Mouse (Mus musculus) lung, embryonic 16.5 days (tissue): Measurements from ENCODE around the gene Cracr2b. TPM values are rescaled to one million over a fixed set of nuclear protein-coding genes. Genes with fewer than 3 reads are reported as not detected.

Experiments
- ATAC-seq: fragments of 200-750 bp; cut with Nextera tagmentation; 2 replicates; pipeline ENCODE4 v1.8.0; 2017; ENCODE audit warnings: low read depth, mild to moderate bottlenecking, moderate library complexity
- H3K27ac ChIP-seq: fragments of 300-500 bp; sonication (generic); 2 replicates; pipeline ENCODE4 v1.5.1; 2014; ENCODE audit warnings: mild to moderate bottlenecking, control low read depth, low read length
- H3K27me3 ChIP-seq: fragments of 300-500 bp; sonication (generic); 2 replicates; pipeline ENCODE4 v1.6.1; 2014; ENCODE audit warnings: low read depth, low read length, mixed read lengths; ENCODE audit not compliant: control insufficient read depth, insufficient read depth
- H3K36me3 ChIP-seq: fragments of 300-500 bp; sonication (generic); 2 replicates; pipeline ENCODE4 v1.6.1; 2014; ENCODE audit warnings: low read length; ENCODE audit not compliant: control insufficient read depth, insufficient read depth
- H3K4me1 ChIP-seq: fragments of 300-500 bp; sonication (generic); replicated peaks from 2 replicates; pipeline ENCODE4 v1.6.1; 2014; ENCODE audit warnings: low read length, mixed read lengths; ENCODE audit not compliant: control insufficient read depth, insufficient read depth
- H3K4me2 ChIP-seq: fragments of 300-500 bp; sonication (generic); 2 replicates; pipeline ENCODE4 v1.6.1; 2014; ENCODE audit warnings: low read depth, low read length, control low read depth
- H3K4me3 ChIP-seq: fragments of 300-500 bp; sonication (generic); 2 replicates; pipeline ENCODE4 v1.5.1; 2014; ENCODE audit warnings: mild to moderate bottlenecking, low read length, control low read depth
- H3K9ac ChIP-seq: fragments of 300-500 bp; sonication (generic); 2 replicates; pipeline ENCODE4 v1.6.1; 2014; ENCODE audit warnings: low read length, control low read depth
- H3K9me3 ChIP-seq: fragments of 300-500 bp; sonication (generic); 2 replicates; pipeline ENCODE4 v1.6.1; 2016; ENCODE audit warnings: low read length; ENCODE audit not compliant: control insufficient read depth
- WGBS: fragments of 180-500 bp; shearing (Covaris S2); extraction: QIAGEN DNeasy Blood & Tissue Kit; methylation state at CpG from one replicate; pipeline ENCODE4 v1.1.7; 2014; 5-methylcytosine and 5-hydroxymethylcytosine counted together
- polyA plus RNA-seq: library from polyadenylated mRNA; unstranded; fragments of >200 nt; fragmentation: Nextera tagmentation; extraction: Ambion mirVana; gene quantifications from 2 replicates; pipeline ENCODE4 v1.2.1, GENCODE M21; 2015

The Cracr2b gene
- polyA plus RNA-seq, 1 experiment from 2014 or later, result 39.3 TPM

- Histone ChIP-seq H3K27me3 (peaks cover 33% of the 10 kb centered on the region), H3K9ac (no peak overlapping the region), H3K9me3 (no peaks in the 10 kb centered on the region), H3K4me2 (no peak overlapping the region), H3K4me3 (no peak overlapping the region), H3K27ac (no peak overlapping the region), H3K36me3 (peaks cover 13% of the 10 kb centered on the region), H3K4me1 (peaks cover 60% of the 10 kb centered on the region)
- WGBS, result 64% methylated on average over 7 of the region's 7 CpGs
- no peak for ATAC-seq
Measured at GRCm38 (mm10) chr7:141466045-141466394, 5.1 kb downstream of the Cracr2b start.

- Histone ChIP-seq H3K27me3 (peaks cover 30% of the 10 kb centered on the region), H3K4me3 (peak overlapping the region; percentile 83), H3K9ac (peak overlapping the region; percentile 90), H3K4me2 (peak overlapping the region; percentile 90), H3K36me3 (peaks cover 19% of the 10 kb centered on the region), H3K9me3 (no peaks in the 10 kb centered on the region), H3K27ac (peak overlapping the region; percentile 37; the same call in 1 of the 2 replicates), H3K4me1 (peaks cover 54% of the 10 kb centered on the region)
- ATAC-seq, result no peak
- WGBS, result 57% methylated on average over 10 of the region's 10 CpGs
Measured at GRCm38 (mm10) chr7:141466607-141467148, 5.8 kb downstream of the Cracr2b start.

- Histone ChIP-seq H3K9ac (peak within 1 kb of the TSS; percentile 90), H3K36me3 (peaks cover 24% of the 10 kb centered on the region), H3K4me1 (peaks cover 46% of the 10 kb centered on the region), H3K4me2 (peak within 1 kb of the TSS; percentile 90), H3K27ac (peak within 1 kb of the TSS; percentile 81), H3K4me3 (peak within 1 kb of the TSS; percentile 83), H3K9me3 (no peaks in the 10 kb centered on the region), H3K27me3 (peaks cover 23% of the 10 kb centered on the region)
- ATAC-seq, result peak; percentile 86
- under 1% methylated on average over 52 of the region's 52 CpGs for WGBS
Measured at GRCm38 (mm10) chr7:141467230-141468030, 6.5 kb downstream of the Cracr2b start, which contains the start of gene Cd151. Gene Cd151, plus strand, starts transcription at chr7:141467392.

DNA sequence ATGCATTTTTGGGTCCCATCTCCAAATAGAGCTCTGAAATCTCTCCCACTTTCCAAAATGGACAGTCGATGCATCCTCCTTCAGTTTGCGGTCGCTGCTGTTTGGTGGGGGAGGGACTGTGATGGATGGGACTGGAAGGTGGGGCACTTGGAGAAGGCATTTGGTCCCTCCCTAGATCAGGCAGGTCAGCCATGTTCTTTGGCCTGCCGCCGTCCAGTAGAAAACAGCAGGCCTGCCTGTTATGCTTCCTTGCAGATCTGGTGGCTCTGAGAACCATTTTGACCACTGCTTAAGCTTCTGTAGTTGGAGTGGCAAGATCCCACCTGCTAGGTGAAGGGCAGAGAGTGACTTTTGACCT lies 7.2 kb downstream of the Cracr2b start:
- 9% methylated on average over 5 of the region's 5 CpGs for WGBS
- Histone ChIP-seq H3K36me3 (peaks cover 26% of the 10 kb centered on the region), H3K4me1 (peaks cover 44% of the 10 kb centered on the region), H3K4me2 (peak overlapping the region; percentile 90), H3K27ac (peak overlapping the region; percentile 81), H3K4me3 (peak overlapping the region; percentile 83), H3K9me3 (no peaks in the 10 kb centered on the region), H3K27me3 (peaks cover 21% of the 10 kb centered on the region), H3K9ac (peak overlapping the region; percentile 90)
- ATAC-seq, result peak; percentile 8; the same call in 1 of the 2 replicates

DNA sequence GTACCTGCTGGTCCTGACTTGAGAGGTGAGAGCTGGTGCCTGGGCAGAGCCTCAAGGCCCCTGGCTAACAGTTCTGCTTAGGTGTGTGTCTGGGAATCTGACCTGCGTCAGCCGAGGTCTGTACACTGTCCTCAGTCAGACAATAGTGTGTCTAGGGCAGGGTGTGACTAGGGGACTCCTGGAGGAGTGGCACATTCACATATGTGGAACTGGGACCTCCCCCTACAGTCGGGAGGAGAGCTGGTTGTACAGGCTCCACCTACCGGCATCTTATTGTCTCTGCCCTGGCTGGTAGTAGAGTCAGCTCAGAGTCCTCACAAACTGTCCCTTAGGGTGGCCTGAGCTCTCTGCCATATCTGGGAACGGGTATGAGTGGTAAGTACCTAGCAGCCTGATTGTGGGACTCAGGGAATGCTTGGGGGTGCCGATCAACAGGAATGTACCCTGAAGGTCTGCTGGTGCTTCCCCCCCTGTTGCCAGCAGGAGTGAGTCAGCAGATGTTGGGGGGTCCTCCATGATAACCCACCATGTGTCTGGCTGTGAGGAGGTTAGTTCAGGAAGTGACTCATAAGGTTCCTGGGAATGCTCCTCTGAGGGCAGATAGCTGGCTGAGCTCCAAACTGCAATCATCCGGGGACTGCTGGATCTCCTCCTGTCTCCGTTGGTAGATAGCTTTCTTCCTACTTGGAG lies 7.8 kb downstream of the Cracr2b start:
- Histone ChIP-seq H3K4me1 (peaks cover 46% of the 10 kb centered on the region), H3K4me3 (peak overlapping the region; percentile 83), H3K27me3 (peaks cover 15% of the 10 kb centered on the region), H3K36me3 (peaks cover 26% of the 10 kb centered on the region), H3K9me3 (no peaks in the 10 kb centered on the region), H3K27ac (peak overlapping the region; percentile 81), H3K9ac (peak overlapping the region; percentile 90), H3K4me2 (peak overlapping the region; percentile 90)
- 1% methylated on average over 8 of the region's 8 CpGs for WGBS
- ATAC-seq, result peak; percentile 71

DNA sequence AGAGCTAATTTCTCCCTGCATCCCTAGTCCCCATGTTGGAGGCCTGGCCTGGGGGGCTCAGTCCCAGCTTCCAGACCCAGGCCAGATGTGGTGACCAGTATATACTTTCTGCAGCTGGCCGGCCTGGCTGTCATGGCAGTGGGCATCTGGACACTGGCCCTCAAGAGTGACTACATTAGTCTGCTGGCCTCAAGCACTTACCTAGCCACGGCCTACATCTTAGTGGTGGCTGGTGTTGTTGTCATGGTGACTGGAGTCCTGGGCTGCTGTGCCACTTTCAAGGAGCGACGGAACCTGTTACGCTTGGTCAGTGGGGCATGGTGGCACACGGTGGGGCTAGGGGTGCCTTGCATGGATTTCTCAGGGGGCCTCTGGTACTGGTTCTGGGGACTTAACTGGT lies 8.5 kb downstream of the Cracr2b start:
- no peaks in the 10 kb centered on the region for H3K9me3 ChIP-seq
- WGBS, result 67% methylated on average over 6 of the region's 6 CpGs

DNA sequence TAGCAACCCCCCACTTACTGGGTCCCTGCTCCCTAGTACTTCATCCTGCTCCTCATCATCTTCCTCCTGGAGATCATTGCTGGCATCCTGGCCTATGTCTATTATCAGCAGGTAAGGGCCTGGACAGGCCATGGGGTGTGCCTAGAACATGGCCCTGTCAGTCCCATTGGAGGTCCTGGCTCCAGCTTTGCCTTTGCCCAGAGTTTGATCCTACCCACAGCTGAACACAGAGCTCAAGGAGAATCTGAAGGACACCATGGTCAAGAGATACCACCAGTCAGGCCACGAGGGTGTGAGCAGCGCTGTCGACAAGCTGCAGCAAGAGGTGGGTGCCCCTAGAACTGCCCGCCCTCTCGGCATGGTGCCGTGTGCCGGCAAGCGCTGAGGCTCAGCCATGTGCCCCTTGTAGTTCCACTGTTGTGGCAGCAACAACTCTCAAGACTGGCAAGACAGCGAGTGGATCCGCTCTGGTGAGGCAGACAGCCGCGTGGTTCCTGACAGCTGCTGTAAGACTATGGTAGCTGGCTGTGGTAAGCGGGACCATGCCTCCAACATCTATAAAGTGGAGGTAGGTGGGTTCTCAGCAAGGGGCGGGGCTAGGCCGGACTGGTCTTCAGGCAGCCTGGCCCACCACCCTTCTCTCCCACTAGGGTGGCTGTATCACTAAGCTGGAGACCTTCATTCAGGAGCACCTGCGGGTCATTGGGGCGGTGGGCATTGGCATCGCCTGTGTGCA lies 9.2 kb downstream of the Cracr2b start:
- Histone ChIP-seq H3K36me3 (peaks cover 26% of the 10 kb centered on the region), H3K9ac (no peak overlapping the region; the same call in 1 of the 2 replicates), H3K27me3 (peaks cover 3% of the 10 kb centered on the region; the same call in 1 of the 2 replicates), H3K27ac (no peak overlapping the region), H3K4me1 (peaks cover 43% of the 10 kb centered on the region), H3K4me2 (no peak overlapping the region), H3K4me3 (no peak overlapping the region), H3K9me3 (no peaks in the 10 kb centered on the region)
- ATAC-seq, result no peak
- WGBS, result 87% methylated on average over 18 of the region's 18 CpGs

More for the DNA sequence above, 8.5 kb downstream of the Cracr2b start:
- peaks cover 49% of the 10 kb centered on the region for H3K4me1 ChIP-seq
- peaks cover 26% of the 10 kb centered on the region for H3K36me3 ChIP-seq
- ATAC-seq, result no peak
- peak overlapping the region; percentile 81 for H3K27ac ChIP-seq
- peak overlapping the region; percentile 90 for H3K9ac ChIP-seq
- H3K4me2 ChIP-seq, result peak overlapping the region; percentile 90
- peak overlapping the region; percentile 83 for H3K4me3 ChIP-seq
- peaks cover 8% of the 10 kb centered on the region for H3K27me3 ChIP-seq

- Histone ChIP-seq H3K4me2 (no peak overlapping the region), H3K9ac (no peak overlapping the region), H3K27me3 (0 out of 2 replicates have a peak, but pooled peaks cover under 1% of the 10 kb centered on the region), H3K27ac (no peak overlapping the region), H3K4me1 (peaks cover 41% of the 10 kb centered on the region), H3K9me3 (no peaks in the 10 kb centered on the region), H3K36me3 (peaks cover 26% of the 10 kb centered on the region), H3K4me3 (no peak overlapping the region)
- ATAC-seq, result no peak
- 87% methylated on average over 10 of the region's 10 CpGs for WGBS
Measured at GRCm38 (mm10) chr7:141470637-141470944, 9.7 kb downstream of the Cracr2b start.

GRCm38 (mm10) chr7:141471236-141471635 lies 10.3 kb downstream of the Cracr2b start:
- Histone ChIP-seq H3K27me3 (no peaks in the 10 kb centered on the region), H3K4me1 (peaks cover 45% of the 10 kb centered on the region), H3K27ac (no peak overlapping the region), H3K9ac (no peak overlapping the region), H3K9me3 (no peaks in the 10 kb centered on the region), H3K4me3 (no peak overlapping the region), H3K4me2 (no peak overlapping the region), H3K36me3 (peaks cover 26% of the 10 kb centered on the region)
- 90% methylated on average over 1 of the region's 1 CpGs for WGBS
- no peak for ATAC-seq
